Comparison of ENCODE assay signal across 22 mouse cellular contexts in the genomic region with DNA sequence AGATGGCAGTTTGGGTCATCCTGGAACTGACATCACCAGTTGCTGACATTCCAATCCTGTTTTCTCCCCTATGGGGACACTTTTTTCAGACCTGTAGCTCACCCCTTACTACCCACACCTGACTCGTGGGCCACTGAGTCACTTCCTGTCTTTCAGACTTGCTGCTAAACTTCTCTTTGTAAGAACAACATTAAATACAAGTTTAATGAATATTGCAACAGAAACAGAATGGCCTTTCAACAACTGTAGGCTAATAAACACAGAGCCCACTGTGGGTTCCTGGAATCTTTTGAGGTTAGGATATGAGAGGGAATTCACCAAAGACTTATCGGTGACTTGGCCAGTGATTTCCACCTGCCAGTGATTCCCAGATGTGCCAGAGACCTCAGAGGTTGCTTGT.
DNase-seq lines count a peak whose midpoint lies in the region; ATAC-seq and TF ChIP-seq lines count a peak whose summit lies in the region.
"Had no signal": no experiment of that assay in that cellular context is flagged by ENCODE, and none has a peak within 500 bp of the region (broad histone marks: within the 10 kb centered on the region; RNA-seq: fewer than 3 reads in every experiment).

No protein-coding gene starts in this region.

- no peaks in the 10 kb centered on the region for H3K27me3 ChIP-seq in heart, adult 2 months (ENCODE audit: control insufficient read depth, insufficient read depth, low read length)
- H3K27me3 ChIP-seq in lung, embryonic 16.5 days (ENCODE audit: control insufficient read depth, insufficient read depth, low read depth, low read length) = no peaks in the 10 kb centered on the region
- no peaks in the 10 kb centered on the region for H3K27me3 ChIP-seq in stomach, embryonic 16.5 days (ENCODE audit: control insufficient read depth, insufficient read depth, low read length)
- H3K27me3 ChIP-seq in intestine, embryonic 15.5 days (replicated peaks) = no peaks in the 10 kb centered on the region
- no peaks in the 10 kb centered on the region for H3K27me3 ChIP-seq in kidney, embryonic 16.5 days (ENCODE audit: insufficient read depth, low read length)
- H3K27me3 ChIP-seq: embryonic facial prominence, embryonic 12.5 days; heart, embryonic 15.5 days; hindbrain, embryonic 12.5 days; midbrain, embryonic 13.5 days; neural tube, embryonic 15.5 days had no signal

- H3K27ac ChIP-seq in heart, adult 2 months = peak overlapping the region; percentile 38
- peak overlapping the region; percentile 64 for H3K27ac ChIP-seq in lung, embryonic 16.5 days (ENCODE audit: low read length)
- H3K27ac ChIP-seq in stomach, embryonic 16.5 days (ENCODE audit: low read length) = peak overlapping the region; percentile 54; the same call in 1 of the 2 replicates
- H3K27ac ChIP-seq in intestine, embryonic 15.5 days = no peak overlapping the region
- H3K27ac ChIP-seq in kidney, embryonic 16.5 days (ENCODE audit: low read length) = no peak overlapping the region
- H3K27ac ChIP-seq: embryonic facial prominence, embryonic 12.5 days; forebrain, embryonic 10.5 days; hindbrain, embryonic 12.5 days; midbrain, embryonic 13.5 days; neural tube, embryonic 15.5 days had no signal

- 0 out of 2 replicates have a peak, but pooled peaks have one; percentile 8 for ATAC-seq in lung, embryonic 16.5 days (ENCODE audit: low read depth)
- ATAC-seq in stomach, embryonic 16.5 days (ENCODE audit: insufficient read depth, low FRiP score) = no peak
- no peak for ATAC-seq in intestine, embryonic 15.5 days
- ATAC-seq in kidney, embryonic 16.5 days (ENCODE audit: low FRiP score, low TSS enrichment) = no peak
- ATAC-seq: inflammation-experienced regulatory T-cells, adult 6 months; midbrain, embryonic 13.5 days had no signal

- H3K9ac ChIP-seq in heart, adult 2 months (ENCODE audit: low read depth, low read length) = no peak overlapping the region
- H3K9ac ChIP-seq in lung, embryonic 16.5 days (ENCODE audit: low read length) = no peak overlapping the region
- no peak overlapping the region for H3K9ac ChIP-seq in stomach, embryonic 16.5 days (ENCODE audit: low read length)
- no peak overlapping the region for H3K9ac ChIP-seq in intestine, embryonic 15.5 days
- no peak overlapping the region for H3K9ac ChIP-seq in kidney, embryonic 16.5 days (replicated peaks; ENCODE audit: low read length)
- H3K9ac ChIP-seq: embryonic facial prominence, embryonic 12.5 days; heart, embryonic 15.5 days; hindbrain, embryonic 12.5 days; lung, embryonic 14.5 days; midbrain, embryonic 13.5 days; neural tube, embryonic 15.5 days had no signal

- intact Hi-C loops in heart, adult 2 months (cut with DNase I) = loop anchor here (5.0 kb wide), 1 partner anchor 88 kb away; no protein-coding TSS in a partner anchor

- no peak overlapping the region for H3K4me2 ChIP-seq in lung, embryonic 16.5 days (ENCODE audit: low read depth, low read length)
- H3K4me2 ChIP-seq in stomach, embryonic 16.5 days (ENCODE audit: low read depth, low read length) = no peak overlapping the region
- no peak overlapping the region for H3K4me2 ChIP-seq in intestine, embryonic 15.5 days (replicated peaks)
- H3K4me2 ChIP-seq in kidney, embryonic 16.5 days (replicated peaks; ENCODE audit: low read depth, low read length) = no peak overlapping the region
- H3K4me2 ChIP-seq: embryonic facial prominence, embryonic 12.5 days; heart, embryonic 15.5 days; hindbrain, embryonic 12.5 days; lung, embryonic 14.5 days; midbrain, embryonic 13.5 days; neural tube, embryonic 15.5 days had no signal

- no peak for DNase-seq in heart, adult 2 months
- no peak for DNase-seq in heart, adult 8-10 months (ENCODE audit: low spot score)
- no peak for DNase-seq in lung, postnatal 36 days
- DNase-seq in fibroblast of lung, adult 2 months (ENCODE audit: low read depth) = peak; percentile 77
- DNase-seq: cerebellum, adult 11-12 months; cerebellum, postnatal 25 days; liver; spleen, adult 18-20 months; thymus, postnatal 14 days had no signal

- peaks cover 17% of the 10 kb centered on the region for H3K4me1 ChIP-seq in heart, adult 2 months (ENCODE audit: control insufficient read depth, insufficient read depth, low read length)
- H3K4me1 ChIP-seq in lung, embryonic 16.5 days (replicated peaks; ENCODE audit: control insufficient read depth, insufficient read depth, low read length) = peaks cover 27% of the 10 kb centered on the region
- H3K4me1 ChIP-seq in stomach, embryonic 16.5 days (ENCODE audit: control insufficient read depth, insufficient read depth, low read length) = peaks cover 10% of the 10 kb centered on the region; the same call in 1 of the 2 replicates
- peaks cover 9% of the 10 kb centered on the region for H3K4me1 ChIP-seq in intestine, embryonic 15.5 days (replicated peaks)
- H3K4me1 ChIP-seq in kidney, embryonic 16.5 days (ENCODE audit: insufficient read depth, low read length) = peaks cover 16% of the 10 kb centered on the region

- peaks cover 9% of the 10 kb centered on the region for H3K36me3 ChIP-seq in heart, adult 2 months (ENCODE audit: control insufficient read depth, insufficient read depth, low read length)
- H3K36me3 ChIP-seq in lung, embryonic 16.5 days (ENCODE audit: control insufficient read depth, insufficient read depth, low read length) = no peaks in the 10 kb centered on the region
- no peaks in the 10 kb centered on the region for H3K36me3 ChIP-seq in stomach, embryonic 16.5 days (ENCODE audit: control insufficient read depth, insufficient read depth, low read length)
- H3K36me3 ChIP-seq in intestine, embryonic 15.5 days = no peaks in the 10 kb centered on the region
- no peaks in the 10 kb centered on the region for H3K36me3 ChIP-seq in kidney, embryonic 16.5 days (ENCODE audit: insufficient read depth, low read length)
- H3K36me3 ChIP-seq: embryonic facial prominence, embryonic 12.5 days; forebrain, embryonic 10.5 days; G1E; heart, embryonic 15.5 days; hindbrain, embryonic 12.5 days; midbrain, embryonic 13.5 days; neural tube, embryonic 15.5 days had no signal

- TF ChIP-seq POLR2A in heart, adult 2 months (IDR thresholded peaks at IDR 0.05; ENCODE audit: insufficient read depth, low read depth, low read length) = no peak

- H3K9me3 ChIP-seq in lung, embryonic 16.5 days (ENCODE audit: control insufficient read depth, low read length) = no peaks in the 10 kb centered on the region
- no peaks in the 10 kb centered on the region for H3K9me3 ChIP-seq in stomach, embryonic 16.5 days (replicated peaks; ENCODE audit: control insufficient read depth, low read length)
- H3K9me3 ChIP-seq in intestine, embryonic 15.5 days = no peaks in the 10 kb centered on the region
- H3K9me3 ChIP-seq in kidney, embryonic 16.5 days (ENCODE audit: low read length) = no peaks in the 10 kb centered on the region
- H3K9me3 ChIP-seq: embryonic facial prominence, embryonic 12.5 days; forebrain, embryonic 10.5 days; heart, embryonic 15.5 days; hindbrain, embryonic 12.5 days; midbrain, embryonic 13.5 days; neural tube, embryonic 15.5 days had no signal

- no peak for TF ChIP-seq CTCF in heart, adult 2 months (IDR thresholded peaks at IDR 0.05)

- no peak for TF ChIP-seq EP300 in heart, adult 2 months (IDR thresholded peaks at IDR 0.05; ENCODE audit: insufficient read depth, low read depth, low read length)

- peaks cover 4% of the 10 kb centered on the region; the same call in 1 of the 2 replicates for H3K79me2 ChIP-seq in heart, adult 2 months (replicated peaks; ENCODE audit: control insufficient read depth, insufficient read depth, low read length)

- 42% methylated on average over 2 of the region's 2 CpGs for WGBS in heart, adult 2 months
- 58% methylated on average over 2 of the region's 2 CpGs for WGBS in lung, embryonic 16.5 days
- WGBS in stomach, embryonic 16.5 days = 67% methylated on average over 2 of the region's 2 CpGs
- WGBS in intestine, embryonic 15.5 days = 74% methylated on average over 2 of the region's 2 CpGs
- WGBS in kidney, embryonic 16.5 days = 67% methylated on average over 2 of the region's 2 CpGs

- no peak overlapping the region for H3K4me3 ChIP-seq in heart, adult 2 months
- H3K4me3 ChIP-seq in lung, embryonic 16.5 days (ENCODE audit: low read length) = no peak overlapping the region
- H3K4me3 ChIP-seq in stomach, embryonic 16.5 days (replicated peaks; ENCODE audit: low read length) = no peak overlapping the region
- no peak overlapping the region for H3K4me3 ChIP-seq in intestine, embryonic 15.5 days (replicated peaks)
- H3K4me3 ChIP-seq in kidney, embryonic 16.5 days (ENCODE audit: low read length) = no peak overlapping the region
- H3K4me3 ChIP-seq: embryonic facial prominence, embryonic 12.5 days; forebrain, embryonic 10.5 days; heart, embryonic 15.5 days; hindbrain, embryonic 12.5 days; midbrain, embryonic 13.5 days; neural tube, embryonic 15.5 days had no signal

Comparison
In these comparisons a context has a peak if more than half of its experiments do, and no peak if none do; other contexts are left out.
1. H3K27ac ChIP-seq: peak in heart, adult 2 months (single experiment), lung, embryonic 16.5 days (single experiment) and stomach, embryonic 16.5 days (single experiment); none in intestine, embryonic 15.5 days (single experiment) and kidney, embryonic 16.5 days (single experiment).